Mouse (Mus musculus) stomach, embryonic 14.5 days (tissue): ENCODE results near the gene Cdh13. TPM values are rescaled to one million over a fixed set of nuclear protein-coding genes. Genes with fewer than 3 reads are reported as not detected.

Experiments used
- ATAC-seq: fragments of 200-750 bp; cut with Nextera tagmentation; 2 replicates; pipeline ENCODE4 v1.8.0; 2017; ENCODE audit warnings: low read depth, moderate TSS enrichment; ENCODE audit not compliant: insufficient number of reproducible peaks, insufficient read depth, low FRiP score
- H3K27ac ChIP-seq: fragments of 300-500 bp; sonication (generic); 2 replicates; pipeline ENCODE4 v1.5.1; 2014; ENCODE audit warnings: mild to moderate bottlenecking, low read length, moderate library complexity, mixed read lengths
- H3K27me3 ChIP-seq: fragments of 300-500 bp; sonication (generic); 2 replicates; pipeline ENCODE4 v1.6.1; 2014; ENCODE audit warnings: low read length, control low read depth, mixed read lengths; ENCODE audit not compliant: control insufficient read depth, insufficient read depth
- H3K36me3 ChIP-seq: fragments of 300-500 bp; sonication (generic); 2 replicates; pipeline ENCODE4 v1.6.1; 2014; ENCODE audit warnings: mild to moderate bottlenecking, control low read depth, low read length, moderate library complexity, mixed read lengths; ENCODE audit not compliant: control insufficient read depth, insufficient read depth
- H3K4me1 ChIP-seq: fragments of 300-500 bp; sonication (generic); 2 replicates; pipeline ENCODE4 v1.6.1; 2014; ENCODE audit warnings: low read length, control low read depth, mixed read lengths; ENCODE audit not compliant: control insufficient read depth, insufficient read depth
- H3K4me2 ChIP-seq: fragments of 300-500 bp; sonication (generic); replicated peaks from 2 replicates; pipeline ENCODE4 v1.6.1; 2014; ENCODE audit warnings: low read depth, low read length, control low read depth
- H3K4me3 ChIP-seq: fragments of 300-500 bp; sonication (generic); 2 replicates; pipeline ENCODE4 v1.5.1; 2014; ENCODE audit warnings: low read depth, low read length, control low read depth
- H3K9ac ChIP-seq: fragments of 300-500 bp; sonication (generic); replicated peaks from 2 replicates; pipeline ENCODE4 v1.6.1; 2014; ENCODE audit warnings: low read depth, mild to moderate bottlenecking, control low read depth, low read length, moderate library complexity, mixed read lengths
- H3K9me3 ChIP-seq: fragments of 300-500 bp; sonication (generic); 2 replicates; pipeline ENCODE4 v1.6.1; 2016; ENCODE audit warnings: low read depth, low read length, control low read depth; ENCODE audit not compliant: control insufficient read depth
- WGBS: fragments of 180-500 bp; shearing (Covaris S2); extraction: QIAGEN DNeasy Blood & Tissue Kit; methylation state at CpG from one replicate; pipeline ENCODE4 v1.1.7; 2014; 5-methylcytosine and 5-hydroxymethylcytosine counted together
- polyA plus RNA-seq: library from polyadenylated mRNA; unstranded; fragments of >200 nt; fragmentation: Nextera tagmentation; extraction: Ambion mirVana; gene quantifications from 2 replicates; pipeline ENCODE4 v1.2.1, GENCODE M21; 2014

Cdh13 gene
- polyA plus RNA-seq, 1 experiment from 2014 or later = 17.6 TPM

DNA sequence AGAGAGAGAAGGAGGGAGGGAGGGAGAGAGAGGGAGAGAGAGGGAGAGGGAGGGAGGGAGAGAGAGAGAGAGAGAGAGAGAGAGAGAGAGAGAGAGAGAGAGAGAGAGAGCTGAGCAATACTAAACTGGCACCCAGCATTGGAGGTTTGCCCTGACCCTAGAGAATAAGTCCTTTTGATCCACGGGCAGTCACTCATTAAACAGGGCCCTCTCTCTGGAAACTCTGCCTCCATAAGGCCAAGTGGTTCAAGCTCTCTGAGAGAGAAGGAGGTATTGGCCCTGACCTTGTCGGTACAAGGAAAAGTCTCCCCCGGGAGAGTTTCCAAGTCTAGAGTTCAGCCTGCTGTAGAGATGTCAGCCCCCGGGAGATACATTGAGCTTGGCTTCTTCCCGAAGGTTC, 564.5 kb downstream of the Cdh13 start:
- no peaks in the 10 kb centered on the region for H3K4me1 ChIP-seq
- no peak for ATAC-seq
- 46% methylated on average over 5 of the region's 5 CpGs for WGBS

DNA sequence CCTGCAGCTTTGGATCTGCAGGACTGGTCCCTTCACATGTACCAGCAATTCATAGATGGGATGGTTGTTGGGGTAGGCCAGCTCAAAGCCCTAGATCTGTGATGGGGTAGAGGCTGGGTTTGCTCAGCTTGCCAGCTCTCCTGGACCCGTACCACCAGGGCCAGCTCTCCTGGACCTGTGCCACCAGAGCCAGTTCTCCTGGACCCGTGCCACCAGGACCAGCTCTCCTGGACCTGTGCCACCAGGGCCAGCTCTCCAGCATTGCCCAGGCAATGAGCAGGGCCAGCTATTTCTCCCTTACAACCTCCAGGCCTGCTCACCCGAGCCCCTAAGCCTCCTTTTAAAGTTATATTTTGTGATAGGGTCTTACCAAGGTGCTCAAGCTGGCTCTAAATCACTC, 566.0 kb downstream of the Cdh13 start:
- no peaks in the 10 kb centered on the region for H3K27me3 ChIP-seq
- H3K36me3 ChIP-seq = no peaks in the 10 kb centered on the region
- H3K9ac ChIP-seq = no peak overlapping the region
- no peak overlapping the region for H3K4me3 ChIP-seq
- H3K9me3 ChIP-seq = no peaks in the 10 kb centered on the region
- no peak overlapping the region for H3K27ac ChIP-seq
- ATAC-seq = no peak
- whole genome bisulfite sequencing = 80% methylated on average over 3 of the region's 3 CpGs
- peaks cover 2% of the 10 kb centered on the region; the same call in 1 of the 2 replicates for H3K4me1 ChIP-seq
- no peak overlapping the region for H3K4me2 ChIP-seq

More for the DNA sequence above, 564.5 kb downstream of the Cdh13 start:
- Histone ChIP-seq H3K9me3 (no peaks in the 10 kb centered on the region), H3K9ac (no peak overlapping the region), H3K4me3 (no peak overlapping the region), H3K36me3 (no peaks in the 10 kb centered on the region), H3K4me2 (no peak overlapping the region), H3K27me3 (no peaks in the 10 kb centered on the region), H3K27ac (no peak overlapping the region)

DNA sequence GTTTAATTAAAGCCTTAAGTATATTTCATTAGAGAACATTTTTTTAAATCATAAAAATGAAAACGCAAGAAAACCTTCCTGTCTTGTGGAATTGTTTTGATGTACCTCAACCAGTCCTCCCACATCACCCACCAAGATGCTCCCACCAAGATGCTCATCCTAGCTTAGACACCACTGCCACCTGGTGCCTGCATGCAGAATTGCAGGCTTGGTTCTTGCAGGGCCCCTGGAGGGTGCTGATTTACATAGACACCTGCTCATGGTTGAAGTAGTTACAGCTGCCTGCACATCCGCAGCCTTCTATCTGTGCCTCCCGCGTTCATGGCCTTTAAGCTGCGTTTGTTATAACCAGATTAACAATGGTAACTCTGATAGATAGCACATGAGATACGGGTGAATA, 566.8 kb downstream of the Cdh13 start:
- no peak for ATAC-seq
- no peak overlapping the region for H3K4me2 ChIP-seq
- WGBS = 21% methylated on average over 6 of the region's 6 CpGs

GRCm38 (mm10) chr8:118851361-118851760, 567.8 kb downstream of the Cdh13 start:
- no peak for ATAC-seq
- Histone ChIP-seq H3K4me1 (peaks cover 2% of the 10 kb centered on the region; the same call in 1 of the 2 replicates), H3K9ac (no peak overlapping the region), H3K27ac (no peak overlapping the region), H3K9me3 (no peaks in the 10 kb centered on the region), H3K36me3 (no peaks in the 10 kb centered on the region), H3K27me3 (no peaks in the 10 kb centered on the region), H3K4me3 (no peak overlapping the region), H3K4me2 (no peak overlapping the region)
- 90% methylated on average over 10 of the region's 10 CpGs for WGBS

More for the DNA sequence above, 566.8 kb downstream of the Cdh13 start:
- no peak overlapping the region for H3K27ac ChIP-seq
- H3K9me3 ChIP-seq = no peaks in the 10 kb centered on the region
- H3K9ac ChIP-seq = no peak overlapping the region
- H3K4me1 ChIP-seq = peaks cover 2% of the 10 kb centered on the region; the same call in 1 of the 2 replicates
- H3K27me3 ChIP-seq = no peaks in the 10 kb centered on the region
- no peaks in the 10 kb centered on the region for H3K36me3 ChIP-seq
- no peak overlapping the region for H3K4me3 ChIP-seq

- Histone ChIP-seq H3K9ac (no peak overlapping the region), H3K4me2 (no peak overlapping the region), H3K4me1 (peaks cover 2% of the 10 kb centered on the region; the same call in 1 of the 2 replicates), H3K27ac (no peak overlapping the region), H3K27me3 (no peaks in the 10 kb centered on the region), H3K9me3 (no peaks in the 10 kb centered on the region), H3K4me3 (no peak overlapping the region), H3K36me3 (no peaks in the 10 kb centered on the region)
- ATAC-seq = no peak
- 84% methylated on average over 12 of the region's 12 CpGs for WGBS
These were observed 569.3 kb downstream of the Cdh13 start for GRCm38 (mm10) chr8:118852861-118853260.

DNA sequence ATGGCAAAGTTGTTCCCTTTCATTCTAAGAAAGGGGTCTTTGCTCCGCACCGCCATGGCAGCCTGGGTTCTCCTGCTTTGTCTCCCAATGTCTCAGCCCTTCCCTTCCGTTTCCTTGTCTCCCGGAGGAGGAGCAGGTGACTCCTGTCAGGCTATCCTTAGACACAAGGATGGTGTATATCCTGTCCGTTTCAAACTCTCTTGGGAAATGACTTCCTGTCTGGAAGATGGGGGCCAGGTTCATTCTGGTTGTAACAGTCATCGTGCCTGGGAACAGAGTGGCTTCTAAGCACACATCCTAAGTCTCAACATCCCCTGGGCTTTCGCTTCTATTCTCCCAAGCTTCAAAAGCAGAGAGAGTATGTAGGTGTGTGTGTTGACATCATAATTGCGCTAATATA, 571.1 kb downstream of the Cdh13 start:
- no peaks in the 10 kb centered on the region for H3K9me3 ChIP-seq
- H3K9ac ChIP-seq = no peak overlapping the region
- WGBS = 71% methylated on average over 8 of the region's 8 CpGs

GRCm38 (mm10) chr8:118866332-118866731, 582.8 kb downstream of the Cdh13 start:
- Histone ChIP-seq H3K9ac (no peak overlapping the region), H3K27me3 (no peaks in the 10 kb centered on the region), H3K4me3 (no peak overlapping the region), H3K4me2 (no peak overlapping the region), H3K4me1 (no peaks in the 10 kb centered on the region), H3K9me3 (no peaks in the 10 kb centered on the region), H3K27ac (no peak overlapping the region), H3K36me3 (no peaks in the 10 kb centered on the region)
- no peak for ATAC-seq
- WGBS = 70% methylated on average over 6 of the region's 6 CpGs

More for the DNA sequence above, 571.1 kb downstream of the Cdh13 start:
- peaks cover 2% of the 10 kb centered on the region; the same call in 1 of the 2 replicates for H3K4me1 ChIP-seq
- ATAC-seq = no peak
- no peaks in the 10 kb centered on the region for H3K27me3 ChIP-seq
- H3K27ac ChIP-seq = no peak overlapping the region
- no peak overlapping the region for H3K4me2 ChIP-seq
- no peak overlapping the region for H3K4me3 ChIP-seq
- no peaks in the 10 kb centered on the region for H3K36me3 ChIP-seq

- ATAC-seq = no peak
- H3K4me2 ChIP-seq = no peak overlapping the region
- H3K4me1 ChIP-seq = no peaks in the 10 kb centered on the region
- no peak overlapping the region for H3K9ac ChIP-seq
- 85% methylated on average over 8 of the region's 8 CpGs for WGBS
- no peak overlapping the region for H3K27ac ChIP-seq
- no peaks in the 10 kb centered on the region for H3K9me3 ChIP-seq
- H3K27me3 ChIP-seq = no peaks in the 10 kb centered on the region
- no peak overlapping the region for H3K4me3 ChIP-seq
- H3K36me3 ChIP-seq = no peaks in the 10 kb centered on the region
These were observed 587.2 kb downstream of the Cdh13 start for GRCm38 (mm10) chr8:118870711-118871110.
